Mouse (Mus musculus): ENCODE results near the gene Reep1.

The Reep1 gene

DNA sequence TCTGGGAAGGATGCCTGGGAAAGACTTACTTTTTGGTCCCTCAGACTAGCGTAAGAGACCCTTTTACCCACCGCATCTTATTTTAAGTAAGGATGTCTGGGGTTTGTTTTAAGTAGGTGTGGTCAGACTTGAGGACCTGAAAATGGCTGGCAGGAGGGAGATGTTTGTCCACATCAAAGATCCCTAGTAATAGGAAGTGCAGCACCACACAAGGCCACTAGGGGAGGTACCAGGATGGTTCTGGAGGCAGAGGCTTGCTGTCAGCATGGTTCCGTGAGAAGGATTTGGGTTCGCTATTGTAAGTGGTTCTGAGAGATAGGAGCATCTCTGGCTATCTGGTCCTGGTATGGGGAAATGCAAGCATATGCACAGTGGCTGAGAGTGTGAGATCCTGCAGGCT, 63.5 kb downstream of the Reep1 start:
- in situ Hi-C loops (cut with MboI; ENCODE audit: low pct_unique_long_range_greater_than_20kb in 1 of 2, low sequenced_read_pairs in 2 of 2, unreplicated experiment in 1 of 2) = no loop called here

DNA sequence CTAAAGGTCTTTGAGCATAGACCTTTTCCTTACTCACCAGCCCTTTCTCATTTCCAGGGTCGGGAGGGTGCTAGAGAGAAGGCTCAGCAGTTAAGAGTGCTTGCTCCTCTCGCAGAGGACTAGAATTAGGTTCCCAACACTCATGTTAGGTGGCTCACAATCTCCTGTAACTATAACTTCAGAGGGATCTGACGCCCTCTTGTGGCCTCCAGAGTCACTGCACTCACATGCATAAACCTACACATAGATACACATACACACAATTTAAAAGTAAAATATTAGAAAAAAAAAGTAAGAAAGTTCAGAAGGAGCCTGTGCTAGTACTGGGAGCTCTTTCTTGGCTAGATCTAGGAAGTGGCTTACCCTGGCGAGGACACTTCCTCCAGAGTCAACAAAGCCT, 63.9 kb downstream of the Reep1 start:
- in situ Hi-C loops (cut with MboI; ENCODE audit: low pct_unique_long_range_greater_than_20kb in 1 of 2, low sequenced_read_pairs in 2 of 2, unreplicated experiment in 1 of 2) = no loop called here

DNA sequence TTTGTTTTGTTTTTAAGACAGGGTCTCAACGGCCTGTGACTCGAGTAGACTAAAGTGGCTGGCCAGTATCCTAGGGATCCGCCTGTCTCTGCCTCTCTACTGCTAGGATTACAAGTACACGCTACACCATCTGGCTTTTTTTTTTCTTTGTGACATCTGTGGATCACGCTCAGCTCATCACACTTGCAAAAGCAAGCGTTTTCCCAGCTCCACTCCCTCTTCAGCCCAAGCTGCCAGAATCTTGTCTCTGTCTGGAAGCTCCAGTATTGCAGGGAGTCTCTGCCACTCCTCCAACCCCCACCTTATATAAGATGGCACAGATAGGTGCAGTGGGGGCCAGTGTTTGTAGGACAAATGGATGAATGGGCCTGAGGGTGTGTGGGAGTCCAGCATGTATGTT, 64.8 kb downstream of the Reep1 start:
- in situ Hi-C loops (cut with MboI; ENCODE audit: low pct_unique_long_range_greater_than_20kb in 1 of 2, low sequenced_read_pairs in 2 of 2, unreplicated experiment in 1 of 2) = no loop called here

DNA sequence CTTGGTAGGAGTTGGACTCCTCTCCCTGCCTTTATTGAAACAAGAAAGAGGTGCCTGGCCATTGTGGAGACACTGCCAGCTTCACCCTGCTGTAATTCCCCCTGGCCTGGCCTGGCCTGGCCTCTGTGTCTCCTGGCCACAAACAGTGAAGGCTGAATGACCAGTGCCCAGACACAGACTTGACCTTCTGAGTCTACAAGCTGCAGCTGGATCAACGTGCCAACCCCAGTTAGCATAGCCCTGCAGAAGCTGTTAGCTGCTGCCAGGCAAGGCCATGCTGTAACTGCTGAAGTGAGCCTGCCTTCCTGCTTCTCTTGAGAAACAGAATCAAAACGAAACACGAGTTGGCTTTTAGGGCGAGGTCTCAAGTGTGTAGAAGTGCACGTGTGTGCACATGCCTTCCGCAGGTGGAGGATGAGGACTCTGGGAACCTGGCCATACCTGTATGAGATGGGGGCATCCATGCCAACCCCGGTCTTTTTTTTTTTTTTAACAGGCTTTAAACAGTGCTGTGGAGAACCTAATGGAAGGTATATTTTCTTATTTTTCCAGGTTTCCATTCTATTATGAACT, 65.4 kb downstream of the Reep1 start:
- in situ Hi-C loops (cut with MboI; ENCODE audit: low pct_unique_long_range_greater_than_20kb in 1 of 2, low sequenced_read_pairs in 2 of 2, unreplicated experiment in 1 of 2) = no loop called here

DNA sequence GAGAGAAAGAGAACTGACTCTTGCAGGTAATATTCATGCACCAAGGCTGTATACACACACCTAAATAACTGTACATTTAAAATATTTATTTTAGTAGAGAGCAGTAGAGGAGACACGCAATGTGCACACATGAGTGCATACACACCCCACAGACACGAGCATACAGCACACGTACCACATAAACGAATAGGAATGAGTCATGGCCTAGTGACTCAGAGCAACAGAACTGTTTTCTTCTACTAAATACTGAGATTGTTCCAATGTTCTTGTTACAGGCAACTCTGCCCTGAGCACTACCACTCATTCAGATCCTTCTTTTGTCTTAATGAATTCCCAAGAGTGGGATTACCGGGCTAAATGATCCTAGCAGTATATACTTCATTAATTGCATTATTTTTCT, 70.7 kb downstream of the Reep1 start:
- in situ Hi-C loops (cut with MboI; ENCODE audit: low pct_unique_long_range_greater_than_20kb in 1 of 2, low sequenced_read_pairs in 2 of 2, unreplicated experiment in 1 of 2) = loop anchor here in 1 of 2 experiments (25.0 kb wide), 1 partner anchor 616 kb away; no protein-coding TSS in a partner anchor

DNA sequence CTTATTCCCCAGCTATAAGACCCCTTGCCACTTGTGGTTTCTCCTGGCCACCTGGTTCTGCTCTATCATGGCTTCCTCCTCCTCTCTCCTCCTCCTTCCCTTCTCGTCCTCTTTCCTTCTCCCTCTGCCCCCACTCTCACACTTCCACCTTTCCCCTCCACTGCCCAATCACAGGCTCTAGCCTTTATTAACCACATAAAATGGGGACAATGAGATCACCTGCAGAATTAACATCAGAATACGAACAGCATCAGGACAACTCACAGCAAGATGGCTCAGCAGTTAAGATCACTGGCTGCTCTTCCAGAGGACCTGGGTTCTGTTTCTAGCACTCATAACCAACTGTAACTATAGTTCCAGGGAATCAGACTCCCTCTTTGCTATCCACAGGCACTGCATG, 72.5 kb downstream of the Reep1 start:
- in situ Hi-C loops (cut with MboI; ENCODE audit: low pct_unique_long_range_greater_than_20kb in 1 of 2, low sequenced_read_pairs in 2 of 2, unreplicated experiment in 1 of 2) = loop anchor here in 1 of 2 experiments (25.0 kb wide), 1 partner anchor 618 kb away; no protein-coding TSS in a partner anchor

DNA sequence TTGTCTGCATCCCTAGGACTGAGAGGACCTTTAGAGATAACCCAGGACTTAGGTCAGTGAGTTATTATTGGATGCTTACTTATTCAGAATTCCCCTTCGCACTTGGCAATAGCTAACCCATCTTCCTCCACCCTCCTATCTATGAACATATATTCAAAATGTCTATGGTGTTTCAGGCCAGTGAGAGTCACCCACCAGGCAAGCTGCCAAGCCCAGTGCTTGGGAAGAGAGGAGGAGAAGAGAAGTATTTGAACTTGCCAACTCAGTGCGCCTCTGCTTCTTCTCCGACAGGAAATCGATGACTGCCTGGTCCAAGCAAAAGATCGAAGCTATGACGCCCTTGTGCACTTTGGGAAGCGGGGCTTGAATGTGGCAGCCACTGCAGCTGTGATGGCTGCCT, 73.1 kb downstream of the Reep1 start:
- in situ Hi-C loops (cut with MboI; ENCODE audit: low pct_unique_long_range_greater_than_20kb in 1 of 2, low sequenced_read_pairs in 2 of 2, unreplicated experiment in 1 of 2) = loop anchor here in 1 of 2 experiments (25.0 kb wide), 1 partner anchor 618 kb away; no protein-coding TSS in a partner anchor

DNA sequence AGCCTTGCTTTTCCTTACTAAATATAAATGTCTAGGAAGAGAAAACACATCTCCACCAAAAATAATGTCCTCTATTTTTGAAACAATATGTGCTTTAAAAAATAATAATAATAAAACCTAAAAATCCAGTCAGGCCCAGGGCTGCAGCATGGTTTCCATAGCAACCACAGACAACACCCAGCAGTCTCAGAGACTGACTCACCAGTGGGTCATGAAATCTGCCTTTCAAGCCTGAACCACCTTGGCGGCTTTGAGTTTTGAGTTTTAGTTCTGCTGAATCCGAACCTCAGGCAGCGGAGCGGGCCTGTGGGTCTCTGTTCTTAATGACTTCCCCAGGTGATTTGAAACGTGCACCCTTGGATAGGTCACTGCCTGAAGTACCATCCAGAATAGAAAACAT, 75.8 kb downstream of the Reep1 start:
- in situ Hi-C loops (cut with MboI; ENCODE audit: low pct_unique_long_range_greater_than_20kb in 1 of 2, low sequenced_read_pairs in 2 of 2, unreplicated experiment in 1 of 2) = loop anchor here in 1 of 2 experiments (25.0 kb wide), 1 partner anchor 621 kb away; no protein-coding TSS in a partner anchor

DNA sequence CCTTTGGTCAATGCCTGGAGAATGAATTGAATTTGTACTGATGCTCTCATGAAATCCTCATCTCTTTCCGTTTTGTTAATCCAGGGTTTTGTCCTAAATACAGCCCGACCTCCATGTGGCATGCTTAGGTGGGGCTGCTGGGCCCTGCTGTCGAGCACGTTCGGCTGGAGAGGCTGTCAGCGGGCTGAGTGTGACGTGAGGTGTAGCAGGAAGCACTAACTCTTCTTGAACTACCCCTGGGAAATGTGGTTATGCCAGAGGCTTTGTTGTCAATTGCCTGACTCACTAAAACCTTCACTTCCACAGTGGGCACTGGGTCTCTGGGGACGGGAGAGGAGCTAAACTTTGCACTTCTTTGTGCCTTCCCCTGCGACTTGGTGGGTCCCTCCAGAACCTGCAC, 81.0 kb downstream of the Reep1 start:
- in situ Hi-C loops (cut with MboI; ENCODE audit: low pct_unique_long_range_greater_than_20kb in 1 of 2, low sequenced_read_pairs in 2 of 2, unreplicated experiment in 1 of 2) = loop anchor here in 1 of 2 experiments (25.0 kb wide), 1 partner anchor 626 kb away; no protein-coding TSS in a partner anchor

DNA sequence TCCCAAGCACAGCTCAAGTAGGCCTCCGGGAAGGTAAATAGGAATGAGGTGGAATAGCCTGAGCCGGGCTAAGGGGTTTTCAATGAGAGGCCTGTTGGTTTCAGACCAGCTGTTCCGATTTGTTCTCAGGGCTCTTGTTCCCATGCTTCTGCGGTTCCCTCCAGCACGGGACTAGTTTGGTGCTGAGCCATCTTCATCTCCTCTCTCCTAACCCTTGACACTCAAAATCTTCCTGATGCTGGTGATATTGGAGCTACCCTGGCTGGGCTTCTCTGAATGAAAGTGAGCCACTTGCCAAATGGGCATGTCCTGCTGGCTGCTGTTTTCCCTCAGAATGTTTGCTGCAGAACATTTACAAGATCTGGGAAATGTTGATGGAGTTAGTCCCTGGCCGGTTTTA, 84.4 kb downstream of the Reep1 start:
- in situ Hi-C loops (cut with MboI; ENCODE audit: low pct_unique_long_range_greater_than_20kb in 1 of 2, low sequenced_read_pairs in 2 of 2, unreplicated experiment in 1 of 2) = loop anchor here in 1 of 2 experiments (25.0 kb wide), 1 partner anchor 629 kb away; no protein-coding TSS in a partner anchor

DNA sequence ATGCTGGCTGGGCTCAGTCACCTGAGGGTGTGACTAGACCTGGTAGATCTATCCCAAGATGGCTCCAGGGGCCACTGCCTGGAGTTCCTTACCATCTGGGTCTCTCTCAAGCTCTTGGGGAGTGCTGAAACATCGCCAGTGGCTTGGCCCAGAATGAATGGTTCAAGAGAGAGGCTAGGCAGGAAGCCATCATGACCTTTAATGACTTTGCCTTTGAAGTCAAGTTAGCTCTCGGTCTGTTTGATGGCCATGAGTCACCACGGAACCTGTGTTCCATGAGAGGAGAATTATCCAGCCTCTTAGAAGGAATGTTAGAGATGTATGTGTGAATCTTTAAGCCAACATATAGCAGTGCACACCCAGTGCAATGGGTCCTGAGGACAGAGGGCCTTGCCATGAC, 92.0 kb downstream of the Reep1 start:
- in situ Hi-C loops (cut with MboI; ENCODE audit: low pct_unique_long_range_greater_than_20kb in 1 of 2, low sequenced_read_pairs in 2 of 2, unreplicated experiment in 1 of 2) = loop anchor here in 1 of 2 experiments (25.0 kb wide), 1 partner anchor 637 kb away; no protein-coding TSS in a partner anchor

DNA sequence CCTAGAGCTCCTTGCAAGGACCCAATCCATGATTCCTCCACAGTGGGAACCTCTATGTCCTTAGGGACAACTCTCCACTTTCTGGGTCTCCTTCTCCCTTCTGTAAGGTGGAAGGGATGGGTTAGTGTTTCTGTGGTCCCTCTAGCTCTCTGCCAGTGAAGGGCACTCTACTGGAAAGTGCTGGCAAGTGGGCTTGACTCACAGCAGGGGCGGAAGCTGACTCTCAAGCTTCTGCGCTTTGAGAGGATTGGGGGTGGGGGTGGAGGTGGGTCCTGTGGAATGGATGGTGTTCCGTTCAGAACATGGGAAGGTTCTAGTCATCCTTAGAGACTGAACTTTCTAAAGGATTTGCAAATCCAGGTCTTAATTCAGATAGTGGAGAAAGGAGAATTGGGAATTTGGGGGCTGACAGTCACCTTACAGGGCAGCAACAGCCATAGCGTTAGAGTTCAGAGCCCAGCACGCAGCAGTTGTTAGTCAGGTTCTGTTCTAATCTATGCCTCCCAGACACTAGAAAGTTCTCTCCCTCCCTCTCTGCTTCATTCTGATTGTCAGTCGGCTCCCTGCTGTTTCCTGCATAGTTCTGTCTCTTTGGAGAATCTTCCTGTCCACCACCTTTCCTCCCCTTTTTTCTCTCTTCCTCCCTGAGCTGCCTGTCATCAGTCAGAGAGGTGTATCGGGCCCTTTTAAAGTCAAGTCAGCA, 93.8 kb downstream of the Reep1 start:
- in situ Hi-C loops (cut with MboI; ENCODE audit: low pct_unique_long_range_greater_than_20kb in 1 of 2, low sequenced_read_pairs in 2 of 2, unreplicated experiment in 1 of 2) = loop anchor here in 1 of 2 experiments (25.0 kb wide), 2 partner anchors 489 to 639 kb away; partner anchors contain the start of genes Cd8b1 and Smyd1

DNA sequence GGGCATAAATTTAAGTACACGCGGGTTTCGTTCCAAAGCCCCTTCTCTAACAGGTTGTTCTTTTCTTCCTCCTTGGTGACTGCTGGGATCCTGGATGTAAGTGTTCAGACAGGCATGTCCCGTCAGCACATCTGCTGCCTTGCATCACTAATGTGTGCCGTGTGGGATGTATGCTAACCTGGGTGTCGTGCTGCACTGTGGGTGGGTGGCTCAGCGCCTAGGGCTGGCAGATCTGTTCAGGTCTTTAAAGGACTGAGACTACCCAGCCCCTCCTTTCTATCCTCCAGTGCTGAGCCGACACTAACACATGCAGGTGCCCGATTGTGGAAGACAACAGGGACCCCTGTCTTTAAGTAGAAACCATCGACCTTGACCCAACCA, 94.3 kb downstream of the Reep1 start:
- in situ Hi-C loops (cut with MboI; ENCODE audit: low pct_unique_long_range_greater_than_20kb in 1 of 2, low sequenced_read_pairs in 2 of 2, unreplicated experiment in 1 of 2) = loop anchor here in 1 of 2 experiments (25.0 kb wide), 2 partner anchors 489 to 639 kb away; partner anchors contain the start of genes Cd8b1 and Smyd1

DNA sequence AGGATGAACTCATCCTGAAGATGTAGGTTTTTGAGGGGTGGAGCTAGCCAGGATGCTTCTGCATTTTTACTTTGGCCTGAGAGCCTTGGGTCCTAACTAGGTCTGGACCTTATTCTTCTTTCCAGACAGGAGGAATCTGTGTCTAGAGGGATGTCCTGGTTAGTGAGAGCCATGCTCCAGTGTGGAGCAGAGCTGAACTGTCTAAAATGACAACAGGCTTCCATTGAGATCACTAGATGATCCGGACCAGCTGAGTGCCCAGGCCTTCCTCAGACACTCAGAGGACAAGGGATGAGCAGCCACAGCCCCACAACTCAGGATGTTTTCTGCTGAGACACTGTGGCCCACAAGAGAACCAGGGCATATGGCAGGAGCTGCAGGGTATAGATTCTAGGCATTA, 96.2 kb downstream of the Reep1 start:
- in situ Hi-C loops (cut with MboI; ENCODE audit: low pct_unique_long_range_greater_than_20kb in 1 of 2, low sequenced_read_pairs in 2 of 2, unreplicated experiment in 1 of 2) = loop anchor here in 1 of 2 experiments (25.0 kb wide), 2 partner anchors 491 to 641 kb away; partner anchors contain the start of genes Cd8b1 and Smyd1

DNA sequence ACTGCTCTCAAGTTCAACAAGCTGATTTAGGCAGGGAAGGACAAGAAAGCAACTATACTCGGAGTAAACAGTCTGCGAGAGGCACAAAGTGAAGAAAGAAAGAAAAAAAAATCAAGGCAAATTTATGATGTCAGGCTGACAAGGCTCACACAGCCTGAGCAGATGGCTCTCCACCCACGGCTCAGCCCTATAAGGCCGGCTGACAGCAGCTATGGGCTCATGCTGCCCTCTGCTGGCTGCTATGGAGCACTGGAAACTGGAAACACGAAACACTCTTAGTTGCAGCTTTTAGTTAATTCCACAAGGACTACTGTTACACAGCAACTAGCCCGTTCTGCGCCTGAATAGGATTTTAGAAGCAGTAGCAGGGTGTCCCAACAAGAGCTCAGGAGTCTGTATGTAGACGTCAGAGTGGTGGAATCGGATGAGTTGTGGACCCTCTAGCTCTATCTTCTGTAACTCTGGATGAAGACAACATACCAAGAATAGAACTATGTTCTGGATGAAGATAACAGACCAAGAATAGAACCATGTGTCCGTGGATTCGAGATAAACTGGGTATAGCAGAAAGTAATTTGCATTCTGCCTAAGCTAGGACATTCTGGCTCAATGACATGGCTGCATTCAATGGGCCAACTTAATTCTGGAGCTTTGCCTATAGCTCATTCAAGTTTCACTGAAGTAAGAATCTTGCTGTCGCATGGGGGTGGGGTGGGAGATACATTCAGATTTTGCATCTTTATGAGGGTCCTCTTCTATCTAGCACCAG, 96.9 kb downstream of the Reep1 start:
- in situ Hi-C loops (cut with MboI; ENCODE audit: low pct_unique_long_range_greater_than_20kb in 1 of 2, low sequenced_read_pairs in 2 of 2, unreplicated experiment in 1 of 2) = loop anchor here in 1 of 2 experiments (25.0 kb wide), 2 partner anchors 492 to 642 kb away; partner anchors contain the start of genes Cd8b1 and Smyd1

DNA sequence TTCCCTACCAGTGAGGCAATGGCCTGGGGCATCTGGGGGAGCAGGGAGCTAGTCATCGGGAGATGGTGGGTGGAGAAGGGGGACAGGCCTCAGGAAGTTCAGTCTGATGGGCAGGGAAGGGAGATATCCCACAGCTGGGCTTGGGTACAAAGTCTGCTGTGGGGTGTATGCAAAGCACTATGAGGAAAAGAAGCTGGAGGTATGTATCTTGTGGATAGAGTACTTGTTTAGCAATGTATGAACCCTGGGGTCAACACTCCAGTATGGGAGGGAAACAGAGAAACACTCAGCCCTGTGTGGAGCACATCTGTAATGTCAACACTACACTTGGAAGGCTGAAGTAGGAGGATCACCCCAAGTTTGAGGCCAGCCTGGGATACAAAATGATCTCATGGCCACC, 99.4 kb downstream of the Reep1 start:
- in situ Hi-C loops (cut with MboI; ENCODE audit: low pct_unique_long_range_greater_than_20kb in 1 of 2, low sequenced_read_pairs in 2 of 2, unreplicated experiment in 1 of 2) = loop anchor here in 1 of 2 experiments (25.0 kb wide), 2 partner anchors 494 to 644 kb away; partner anchors contain the start of genes Cd8b1 and Smyd1

DNA sequence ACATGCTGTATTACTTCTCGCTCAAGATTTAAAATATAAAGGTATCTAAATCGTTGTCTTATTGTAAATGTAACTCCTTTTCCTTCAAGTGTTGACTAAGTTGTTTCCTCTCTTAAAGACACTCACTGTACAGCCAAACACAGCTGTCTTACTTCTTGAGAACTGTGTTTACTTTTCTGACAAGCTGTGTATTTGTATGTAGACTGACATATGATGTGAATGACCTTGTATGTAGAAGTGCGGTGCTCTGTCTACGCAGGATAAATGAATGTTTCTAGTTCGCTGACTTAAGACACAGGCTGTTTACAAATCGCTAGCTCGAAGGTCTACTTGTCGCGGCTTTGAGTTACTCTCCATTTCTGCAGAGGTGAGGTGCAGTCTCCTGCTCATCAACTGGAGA, 102.5 kb downstream of the Reep1 start:
- in situ Hi-C loops (cut with MboI; ENCODE audit: low pct_unique_long_range_greater_than_20kb in 1 of 2, low sequenced_read_pairs in 2 of 2, unreplicated experiment in 1 of 2) = loop anchor here in 1 of 2 experiments (25.0 kb wide), 2 partner anchors 498 to 648 kb away; partner anchors contain the start of genes Cd8b1 and Smyd1

DNA sequence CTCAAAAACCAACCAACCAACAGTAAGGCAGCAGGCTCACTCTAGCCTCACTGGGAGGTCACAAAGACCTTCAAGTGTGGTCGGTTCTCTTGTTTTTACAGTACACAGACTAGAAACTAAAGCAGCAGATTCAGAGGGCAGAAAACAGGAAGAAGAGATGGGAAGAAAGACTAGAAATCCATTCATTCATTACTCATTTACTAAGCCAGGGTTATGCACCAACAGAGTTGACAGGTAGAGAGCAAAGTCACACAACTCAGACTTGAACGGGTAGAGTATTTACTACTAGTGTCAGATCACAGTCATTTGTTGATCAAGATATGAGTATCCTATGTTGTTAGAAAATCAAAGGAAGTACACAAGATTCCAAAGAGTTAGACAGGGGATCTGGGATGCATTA, 105.5 kb downstream of the Reep1 start:
- in situ Hi-C loops (cut with MboI; ENCODE audit: low pct_unique_long_range_greater_than_20kb in 1 of 2, low sequenced_read_pairs in 2 of 2, unreplicated experiment in 1 of 2) = loop anchor here in 1 of 2 experiments (25.0 kb wide), 2 partner anchors 501 to 651 kb away; partner anchors contain the start of genes Cd8b1 and Smyd1
